Mouse (Mus musculus): Measurements from ENCODE around the gene Fbxo11. TPM values are rescaled to one million over a fixed set of nuclear protein-coding genes. Genes with fewer than 3 reads are reported as not detected.
A peak's percentile ranks its signal among the peaks of the same experiment; 100 is the strongest.
"Not testable (repeated sequence)": the region's sequence is repeated elsewhere in the genome, so short reads cannot be mapped to it uniquely, and the experiment has no call there.

Gene Fbxo11
- total RNA-seq, 4 experiments from 2014 or later, result 56.1 to 65.6 (median 64.3) TPM

DNA sequence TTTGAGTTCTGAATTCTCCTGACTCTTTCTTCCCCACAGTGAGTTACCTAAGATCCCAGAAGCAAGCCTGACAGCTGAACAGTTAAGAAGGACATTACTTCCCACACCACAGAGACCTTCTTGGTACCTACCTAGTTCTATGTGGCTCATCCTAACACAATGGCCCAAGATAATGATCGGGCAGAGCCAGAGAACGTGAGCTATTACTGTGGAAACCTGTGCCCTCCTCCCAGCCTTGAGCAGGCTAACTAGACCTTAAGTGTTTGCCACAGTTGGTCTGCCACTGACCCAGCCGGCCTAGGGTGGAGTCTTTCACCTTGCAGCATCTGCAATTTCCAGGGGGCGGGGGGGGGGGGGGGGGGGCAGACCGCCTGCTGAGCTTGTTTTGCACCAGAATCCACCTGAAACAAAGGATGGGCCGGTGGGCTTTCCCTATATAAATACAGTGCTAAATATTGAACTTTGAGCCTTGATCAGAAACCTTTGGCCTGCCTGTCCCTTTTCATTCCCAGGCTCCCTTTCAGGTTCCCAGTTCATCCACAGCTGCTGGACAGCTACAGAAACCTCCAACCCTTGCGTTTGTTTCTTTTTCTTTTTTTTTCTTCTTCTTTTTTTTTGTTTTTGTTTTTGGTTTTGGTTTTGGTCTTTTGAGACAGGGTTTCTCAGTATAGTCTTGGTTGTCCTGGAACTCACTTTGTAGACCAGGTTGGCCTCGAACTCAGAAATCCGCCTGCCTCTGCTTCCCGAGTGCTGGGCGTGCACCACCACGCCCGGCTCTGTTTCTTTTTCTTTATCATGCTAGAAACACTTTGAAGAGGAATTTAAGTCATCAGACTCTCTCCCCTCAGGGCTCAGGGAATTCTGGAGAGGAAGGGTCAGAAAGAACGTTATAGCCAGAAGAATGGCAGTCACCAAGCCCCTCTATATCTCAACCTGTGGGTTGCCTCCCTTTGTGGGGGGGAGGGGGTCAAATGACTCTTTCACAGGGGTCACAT lies 101.7 kb downstream of the Fbxo11 start:
- no peak for DNase-seq

DNA sequence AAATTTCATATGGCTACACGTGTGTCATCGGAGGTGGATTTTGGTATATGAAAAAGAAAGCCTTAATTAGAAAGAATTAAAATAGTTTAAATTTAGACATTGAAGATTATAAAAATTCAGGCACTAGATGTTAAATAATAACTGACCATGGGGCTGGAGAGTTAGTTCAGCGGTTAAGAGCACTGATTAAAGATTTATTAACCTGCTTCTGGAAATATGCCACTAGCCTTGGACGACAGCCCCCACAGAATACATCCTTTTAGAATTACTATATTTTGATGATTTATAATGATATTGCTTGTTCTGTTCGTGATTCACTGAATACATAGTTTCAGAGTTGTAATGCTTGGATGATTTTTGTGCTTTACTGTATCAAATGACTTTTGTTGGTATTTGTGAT lies 105.2 kb downstream of the Fbxo11 start:
- DNase-seq, result not testable (repeated sequence)

DNA sequence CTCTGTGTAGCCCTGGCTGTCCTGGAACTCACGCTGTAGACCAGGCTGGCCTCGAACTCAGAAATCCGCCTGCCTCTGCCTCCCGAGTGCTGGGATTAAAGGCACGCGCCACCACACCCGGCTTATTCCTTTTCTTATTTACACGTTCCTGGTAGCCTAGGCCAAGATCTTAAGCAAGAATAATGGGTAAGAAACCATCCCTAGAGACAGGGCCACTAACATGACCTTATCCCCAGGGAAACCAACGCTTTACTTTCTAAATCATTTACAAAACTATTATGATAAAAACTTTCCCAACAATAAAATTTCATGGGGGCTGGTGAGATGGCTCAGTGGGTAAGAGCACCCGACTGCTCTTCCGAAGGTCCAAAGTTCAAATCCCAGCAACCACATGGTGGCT lies 105.7 kb downstream of the Fbxo11 start:
- DNase-seq, result not testable (repeated sequence)

DNA sequence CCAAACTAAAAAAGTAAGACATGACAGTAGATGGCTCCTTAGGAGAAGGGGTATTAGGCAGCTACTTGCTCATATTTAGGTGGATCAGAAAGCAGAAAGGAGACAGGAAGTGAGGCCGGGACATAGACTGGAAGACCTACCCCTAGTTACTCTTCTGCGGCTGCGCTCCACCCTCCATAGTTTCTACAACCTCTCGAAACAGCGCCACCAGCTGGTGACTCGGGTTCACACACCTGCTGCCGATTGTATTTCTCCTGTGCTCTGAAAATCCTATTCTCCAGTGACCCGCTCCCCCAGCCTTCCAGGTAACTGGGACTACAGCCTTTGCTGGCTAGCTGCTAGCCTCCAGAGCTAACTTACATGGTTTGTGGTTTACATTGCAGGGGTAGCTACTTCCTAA lies 106.8 kb downstream of the Fbxo11 start:
- DNase-seq, result no peak

DNA sequence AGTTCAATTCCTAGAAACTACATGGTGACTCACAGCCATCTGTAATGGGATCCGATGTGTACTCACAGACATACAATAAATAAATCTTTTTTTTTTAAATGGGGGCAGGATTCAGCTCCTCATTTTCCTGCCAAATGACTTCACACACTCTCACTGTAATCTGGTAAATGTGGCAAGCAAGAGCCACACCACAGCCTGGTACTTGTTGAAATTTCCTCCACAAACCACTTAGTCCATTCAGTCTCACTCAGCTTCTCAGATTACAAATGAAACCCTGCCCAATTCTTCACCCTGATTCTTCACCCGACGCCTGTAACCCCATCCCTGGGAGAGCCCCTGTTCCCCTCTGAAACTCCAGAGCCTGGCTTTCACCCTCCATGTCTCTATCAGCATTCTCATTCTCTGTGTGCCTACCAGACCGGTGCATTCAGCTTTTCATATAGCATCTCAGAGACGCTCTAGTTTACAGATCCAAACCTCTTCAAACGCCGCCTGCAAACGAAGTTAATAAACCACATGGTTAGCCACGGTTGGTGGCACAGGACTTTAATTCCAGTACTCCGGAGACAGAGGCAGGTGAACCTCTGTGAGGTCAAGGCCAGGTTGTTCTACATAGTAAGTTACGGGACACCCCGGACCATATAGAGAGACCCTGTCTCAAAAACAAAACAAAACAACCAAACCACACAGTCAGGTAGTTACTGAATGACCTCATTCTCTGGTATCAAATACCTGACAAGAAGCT lies 107.8 kb downstream of the Fbxo11 start:
- DNase-seq, result no peak

DNA sequence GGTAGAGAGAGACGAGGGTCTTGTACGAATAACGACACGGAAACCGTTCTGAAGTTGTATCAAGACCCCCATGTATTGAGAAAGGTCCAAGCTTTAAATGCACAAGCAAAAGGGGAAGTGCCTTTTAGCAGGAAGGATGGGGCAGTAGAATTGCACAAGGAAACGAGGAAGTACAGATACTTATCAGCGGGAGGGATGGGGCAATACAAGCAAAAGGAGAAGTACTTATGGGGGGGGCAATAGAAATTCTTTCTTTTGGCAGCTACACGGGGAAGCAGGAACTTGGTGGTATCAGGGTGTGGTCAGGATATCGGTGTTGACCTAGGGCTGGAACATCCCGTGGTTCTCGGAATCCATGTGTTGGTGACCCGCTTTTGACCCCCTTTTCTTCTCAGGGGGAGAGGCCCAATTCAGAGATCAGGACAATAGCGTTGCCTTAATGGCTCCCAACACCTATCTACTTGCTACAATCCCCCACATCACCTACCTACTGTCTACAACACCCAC lies 110.4 kb downstream of the Fbxo11 start:
- DNase-seq, result not testable (repeated sequence)

DNA sequence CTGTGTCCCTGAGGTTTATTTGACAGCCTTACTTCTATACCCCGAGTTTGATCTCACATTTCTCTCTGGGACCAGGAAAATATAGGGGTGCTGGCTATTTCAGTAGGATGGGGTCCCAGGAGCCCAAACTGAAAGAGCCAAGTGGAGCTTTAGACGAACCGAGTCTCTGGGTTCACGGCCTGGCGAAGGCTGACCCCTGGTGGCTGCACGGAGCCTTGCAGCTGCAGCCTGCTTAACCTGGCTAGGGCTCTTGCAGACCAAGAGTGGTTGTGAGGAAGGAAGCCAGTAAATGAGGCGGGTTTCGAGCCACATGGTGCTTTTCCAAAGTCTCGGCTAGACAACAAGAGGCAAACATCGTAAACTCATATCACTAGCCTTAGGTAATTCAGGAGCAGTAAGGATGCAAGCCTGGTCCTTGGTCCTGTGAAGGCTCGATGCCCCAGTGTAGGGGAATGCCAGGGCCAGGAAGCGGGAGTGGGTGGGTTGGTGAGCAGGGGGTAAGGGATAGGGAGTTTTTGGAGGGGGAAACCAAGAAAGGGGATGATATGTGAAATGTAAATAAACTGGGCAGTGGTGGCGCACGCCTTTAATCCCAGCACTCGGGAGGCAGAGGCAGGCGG lies 116.0 kb downstream of the Fbxo11 start:
- peak; percentile 50 for DNase-seq

Other genes starting within 250 kb of the Fbxo11 start
- not detected for gene Rpl36-ps4, start 144.3 kb downstream of the Fbxo11 start, total RNA-seq (2022)
- gene Msh6, start 90.2 kb downstream of the Fbxo11 start, total RNA-seq (2022), result 10 to 100 TPM; 14.6 to 17.4 (median 15.4) TPM